Mouse (Mus musculus): ENCODE data around the gene Adtrp.

DNA sequence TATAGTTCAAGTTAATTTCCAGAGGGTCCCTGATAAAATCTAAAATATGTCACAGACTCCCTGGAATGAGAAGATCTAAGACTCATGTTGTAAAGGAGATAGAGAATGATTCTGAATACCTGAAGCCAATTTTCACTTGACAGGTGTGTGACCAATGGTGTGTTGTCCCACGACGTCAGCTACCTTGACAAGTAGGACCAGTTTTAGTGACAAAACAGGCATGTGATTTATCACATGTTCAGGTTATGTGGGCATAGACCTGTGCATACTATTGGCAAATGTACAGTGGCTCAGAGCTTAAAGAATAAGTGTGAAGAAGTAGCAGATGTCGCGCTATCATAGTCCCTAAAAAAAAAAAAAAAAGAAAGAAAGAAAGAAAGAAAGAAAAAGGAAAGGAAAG, 38.6 kb upstream of the Adtrp start:
- TF ChIP-seq CTCF (IDR thresholded peaks at IDR 0.05; ENCODE audit: low read depth) (no peak), EP300 (optimal IDR thresholded peaks at IDR 0.05) (no peak)
